Mouse (Mus musculus) myocyte (in vitro differentiated cells): ENCODE measurements at regions not wholly inside any gene's neighbourhood (a gene's known extent, or its start where the extent isn't known, plus 50 kb on each side); places are given as distances from the start of the nearest gene placed in this dataset.

Source experiments
- H3K27me3 ChIP-seq: one replicate; pipeline ENCODE4 v1.6.1; 2011; ENCODE audit not compliant: control insufficient read depth, insufficient read depth, insufficient read length
- H3K36me3 ChIP-seq: one replicate; pipeline ENCODE4 v1.6.1; 2011; ENCODE audit not compliant: control insufficient read depth, insufficient read depth
- H3K4me2 ChIP-seq: one replicate; pipeline ENCODE4 v1.6.1; 2011; ENCODE audit warnings: low read depth, control low read depth
- H3K4me3 ChIP-seq: one replicate; pipeline ENCODE4 v1.5.1; 2011; ENCODE audit warnings: mild to moderate bottlenecking, control low read depth, moderate library complexity
- H3K79me2 ChIP-seq: one replicate; pipeline ENCODE4 v1.6.1; 2011; ENCODE audit not compliant: control insufficient read depth, insufficient read depth
- H3ac ChIP-seq: one replicate; pipeline ENCODE4 v1.6.1; 2011; ENCODE audit not compliant: control insufficient read depth, insufficient read length
- CEBPB ChIP-seq: IDR thresholded peaks from 2 replicates; pipeline ENCODE4 v1.6.1; 2011; ENCODE audit warnings: mild to moderate bottlenecking, moderate library complexity; ENCODE audit not compliant: poor library complexity, insufficient read depth, severe bottlenecking
- E2F4 ChIP-seq: IDR thresholded peaks from one replicate; pipeline ENCODE4 v1.6.1; 2011; ENCODE audit warnings: mild to moderate bottlenecking, control low read depth, moderate library complexity; ENCODE audit not compliant: insufficient read depth
- MAX ChIP-seq: IDR thresholded peaks from one replicate; pipeline ENCODE4 v1.6.1; 2011; ENCODE audit warnings: low read depth, mild to moderate bottlenecking, control low read depth
- MYOD1 ChIP-seq, 3 experiments: IDR thresholded peaks; one replicate each; pipeline ENCODE4 v1.6.1; 2011; ENCODE audit warnings: control low read depth in 2 of 3, low read depth in 2 of 3, mild to moderate bottlenecking in 2 of 3, moderate library complexity in 1 of 3; ENCODE audit not compliant: insufficient read length in 2 of 3, control insufficient read depth in 1 of 3
- MYOG ChIP-seq, 3 experiments: IDR thresholded peaks; one replicate each; pipeline ENCODE4 v1.6.1; 2011; ENCODE audit warnings: control low read depth in 2 of 3, low read depth in 2 of 3, mild to moderate bottlenecking in 2 of 3; ENCODE audit not compliant: insufficient read length in 2 of 3, control insufficient read depth in 1 of 3, insufficient read depth in 1 of 3
- POLR2A ChIP-seq: IDR thresholded peaks from one replicate; pipeline ENCODE4 v1.6.1; 2011; ENCODE audit warnings: low read depth, mild to moderate bottlenecking, control low read depth, moderate library complexity; ENCODE audit not compliant: insufficient read length
- POLR2AphosphoS2 ChIP-seq: IDR thresholded peaks from one replicate; pipeline ENCODE4 v1.6.1; 2011; ENCODE audit warnings: low read depth, control low read depth; ENCODE audit not compliant: insufficient read length
- REST ChIP-seq: IDR thresholded peaks from one replicate; pipeline ENCODE4 v1.6.1; 2011; ENCODE audit warnings: mild to moderate bottlenecking, control low read depth, moderate library complexity; ENCODE audit not compliant: insufficient read depth, insufficient read length
- SRF ChIP-seq: IDR thresholded peaks from one replicate; pipeline ENCODE4 v1.6.1; 2011; ENCODE audit warnings: low read depth; ENCODE audit not compliant: control insufficient read depth, insufficient read length
- TCF12 ChIP-seq: IDR thresholded peaks from one replicate; pipeline ENCODE4 v1.6.1; 2011; ENCODE audit warnings: mild to moderate bottlenecking, control low read depth; ENCODE audit not compliant: poor library complexity, insufficient read depth, severe bottlenecking
- TCF3 ChIP-seq: IDR thresholded peaks from one replicate; pipeline ENCODE4 v1.6.1; 2011; ENCODE audit warnings: low read depth, control low read depth; ENCODE audit not compliant: insufficient read length
- USF1 ChIP-seq: IDR thresholded peaks from one replicate; pipeline ENCODE4 v1.6.1; 2011; ENCODE audit warnings: low read depth, mild to moderate bottlenecking, control low read depth, moderate library complexity

GRCm38 (mm10) chr7:40202615-40203014 lies 685.0 kb downstream of the Zfp619 start:
- Histone ChIP-seq H3K4me2 (no peak overlapping the region), H3K27me3 (no peaks in the 10 kb centered on the region), H3K4me3 (no peak overlapping the region), H3K36me3 (no peaks in the 10 kb centered on the region), H3ac (no peak overlapping the region), H3K79me2 (no peaks in the 10 kb centered on the region)
- TF ChIP-seq TCF12 = no peak
- TF ChIP-seq POLR2A = no peak
- no peak for TF ChIP-seq SRF
- no peak for TF ChIP-seq POLR2AphosphoS2
- TF ChIP-seq E2F4 = no peak

DNA sequence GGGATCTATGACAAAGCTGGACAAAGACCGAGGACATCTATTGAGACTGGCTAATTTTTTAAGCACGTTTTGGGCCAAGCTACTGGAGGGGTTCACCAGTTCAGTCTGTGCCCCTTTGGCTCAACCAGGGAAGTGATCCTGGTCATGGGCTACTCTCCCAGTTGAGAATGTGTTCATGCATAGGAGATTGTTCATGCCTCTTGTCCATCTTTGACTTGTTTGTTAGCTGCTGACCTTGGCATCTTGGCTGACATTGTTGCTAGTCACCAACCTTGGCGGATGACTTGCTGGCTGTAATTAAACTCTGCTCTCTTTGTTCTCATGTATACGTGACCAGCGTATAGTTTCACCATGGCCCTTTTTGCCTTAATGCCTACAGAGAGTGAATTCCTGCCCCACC lies 686.2 kb upstream of the Vstm2b start:
- Histone ChIP-seq H3K4me3 (no peak overlapping the region), H3K4me2 (no peak overlapping the region), H3ac (no peak overlapping the region), H3K36me3 (no peaks in the 10 kb centered on the region), H3K27me3 (no peaks in the 10 kb centered on the region), H3K79me2 (no peaks in the 10 kb centered on the region)
- no peak for TF ChIP-seq E2F4
- no peak for TF ChIP-seq TCF12
- TF ChIP-seq USF1 = no peak
- no peak for TF ChIP-seq TCF3
- TF ChIP-seq MAX = no peak
- no peak for TF ChIP-seq REST
- no peak for TF ChIP-seq MYOD1 (IDR thresholded peaks at IDR 0.05; ENCODE audit: control insufficient read depth in 1 of 3, insufficient read length in 2 of 3, low read depth in 2 of 3)
- TF ChIP-seq CEBPB = no peak
- no peak for TF ChIP-seq POLR2AphosphoS2
- TF ChIP-seq POLR2A = no peak
- no peak for TF ChIP-seq MYOG (IDR thresholded peaks at IDR 0.05; ENCODE audit: control insufficient read depth in 1 of 3, insufficient read depth in 1 of 3, insufficient read length in 2 of 3, low read depth in 2 of 3)
- TF ChIP-seq SRF = no peak

- no peaks in the 10 kb centered on the region for H3K79me2 ChIP-seq
- no peak overlapping the region for H3ac ChIP-seq
- H3K36me3 ChIP-seq = no peaks in the 10 kb centered on the region
- no peak overlapping the region for H3K4me2 ChIP-seq
- H3K4me3 ChIP-seq = no peak overlapping the region
- TF ChIP-seq CEBPB (no peak), MAX (no peak), TCF12 (no peak), MYOG (IDR thresholded peaks at IDR 0.05; ENCODE audit: control insufficient read depth in 1 of 3, insufficient read depth in 1 of 3, insufficient read length in 2 of 3, low read depth in 2 of 3) (no peak), POLR2A (no peak), SRF (no peak), MYOD1 (IDR thresholded peaks at IDR 0.05; ENCODE audit: control insufficient read depth in 1 of 3, insufficient read length in 2 of 3, low read depth in 2 of 3) (no peak), REST (no peak), USF1 (no peak), POLR2AphosphoS2 (no peak), E2F4 (no peak), TCF3 (no peak)
- H3K27me3 ChIP-seq = no peaks in the 10 kb centered on the region
Measured at GRCm38 (mm10) chr7:40212576-40212975, 685.6 kb upstream of the Vstm2b start.

- TF ChIP-seq USF1 (no peak), POLR2AphosphoS2 (no peak), MAX (no peak), MYOD1 (IDR thresholded peaks at IDR 0.05; ENCODE audit: control insufficient read depth in 1 of 3, insufficient read length in 2 of 3, low read depth in 2 of 3) (no peak), TCF12 (no peak), TCF3 (no peak), CEBPB (no peak), MYOG (IDR thresholded peaks at IDR 0.05; ENCODE audit: control insufficient read depth in 1 of 3, insufficient read depth in 1 of 3, insufficient read length in 2 of 3, low read depth in 2 of 3) (no peak), E2F4 (no peak), REST (no peak), POLR2A (no peak), SRF (no peak)
- H3ac ChIP-seq = no peak overlapping the region
- no peaks in the 10 kb centered on the region for H3K36me3 ChIP-seq
- H3K79me2 ChIP-seq = no peaks in the 10 kb centered on the region
- H3K4me3 ChIP-seq = no peak overlapping the region
- no peak overlapping the region for H3K4me2 ChIP-seq
- no peaks in the 10 kb centered on the region for H3K27me3 ChIP-seq
Measured at GRCm38 (mm10) chr7:40213646-40214045, 684.5 kb upstream of the Vstm2b start.

DNA sequence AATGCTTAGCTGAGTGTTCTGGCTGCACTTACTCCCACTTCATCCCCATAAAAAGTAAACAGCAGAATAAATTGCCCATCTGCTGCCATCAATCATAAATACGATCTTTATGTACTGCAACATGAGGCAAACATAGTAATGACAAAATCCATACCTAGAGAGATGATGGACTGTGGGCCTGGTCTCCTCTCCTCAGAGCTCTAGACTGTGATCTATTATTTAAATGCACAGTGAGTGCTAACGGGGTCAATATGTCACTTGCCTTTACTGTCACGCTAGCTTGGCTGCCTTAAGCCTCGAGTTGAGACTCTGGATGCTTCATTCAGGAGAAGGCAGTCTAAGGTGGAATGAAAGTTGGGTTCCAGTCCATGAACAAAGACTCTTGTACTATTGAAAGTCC lies 683.7 kb upstream of the Vstm2b start:
- Histone ChIP-seq H3K79me2 (no peaks in the 10 kb centered on the region), H3K4me2 (no peak overlapping the region), H3ac (no peak overlapping the region), H3K36me3 (no peaks in the 10 kb centered on the region), H3K27me3 (no peaks in the 10 kb centered on the region), H3K4me3 (no peak overlapping the region)
- TF ChIP-seq POLR2A (no peak), USF1 (no peak), MYOG (IDR thresholded peaks at IDR 0.05; ENCODE audit: control insufficient read depth in 1 of 3, insufficient read depth in 1 of 3, insufficient read length in 2 of 3, low read depth in 2 of 3) (no peak), REST (no peak), MYOD1 (IDR thresholded peaks at IDR 0.05; ENCODE audit: control insufficient read depth in 1 of 3, insufficient read length in 2 of 3, low read depth in 2 of 3) (no peak), MAX (no peak), TCF3 (no peak), TCF12 (no peak), E2F4 (no peak)
